In the genomic region with DNA sequence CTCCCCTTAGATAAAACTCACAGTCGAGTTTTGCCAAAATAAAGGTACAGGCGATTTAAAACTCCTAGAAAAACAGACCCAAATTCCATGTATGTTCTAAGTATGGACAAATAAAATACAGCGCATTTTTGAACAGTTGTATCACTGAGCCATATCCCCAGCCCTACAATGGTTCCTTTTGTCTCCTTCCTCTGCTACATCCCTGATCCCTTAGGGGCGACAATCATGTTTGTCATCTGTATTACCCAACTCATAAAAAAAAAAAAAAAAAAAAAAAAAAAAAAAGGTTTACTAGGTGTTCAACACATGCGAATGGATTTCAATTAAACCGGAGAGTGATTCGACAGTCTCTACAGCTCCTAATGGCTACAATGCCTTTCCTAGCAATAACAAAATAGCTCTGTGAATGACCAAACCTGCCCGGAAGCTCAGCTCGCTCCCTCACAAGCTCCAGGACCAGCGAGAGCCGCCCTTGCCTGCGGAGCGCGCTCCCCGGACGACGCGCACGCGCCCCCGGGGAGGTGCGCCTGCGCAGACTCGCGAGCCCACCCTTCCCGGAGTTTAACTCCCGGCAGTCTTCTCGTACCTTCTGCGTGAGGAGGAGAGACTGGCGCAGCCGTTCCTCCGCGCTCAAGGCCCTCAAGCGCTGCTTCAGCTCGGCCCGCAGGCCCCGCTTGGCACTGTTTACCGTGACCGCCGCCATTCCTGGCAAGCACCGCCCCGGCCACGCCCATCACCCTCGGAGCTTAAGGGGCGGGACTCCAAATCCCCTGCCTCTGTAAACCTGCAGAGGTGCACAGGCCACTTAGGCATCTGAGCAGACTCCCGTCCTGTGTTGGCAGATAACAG, we compare ENCODE assay signal across 8 mouse cellular contexts. TPM values are rescaled to one million over a fixed set of nuclear protein-coding genes. Genes with fewer than 3 reads are reported as not detected.
DNase-seq lines count a peak whose midpoint lies in the region; ATAC-seq and TF ChIP-seq lines count a peak whose summit lies in the region.
"Not testable (repeated sequence)": the region's sequence is repeated elsewhere in the genome, so short reads cannot be mapped to it uniquely, and the experiment has no call there.

No protein-coding gene starts in this region.

- H3K4me1 ChIP-seq in cortical plate, adult 2 months (ENCODE audit: control insufficient read depth, insufficient read depth, low read length); hindbrain, embryonic 15.5 days (replicated peaks); lung, postnatal 0 days (ENCODE audit: insufficient read depth, low read depth, low read length): not testable (repeated sequence)

- not testable (repeated sequence) for TF ChIP-seq EP300 in lung, postnatal 0 days (IDR thresholded peaks at IDR 0.05)

- not testable (repeated sequence) for H3K9me3 ChIP-seq in hindbrain, embryonic 15.5 days; lung, postnatal 0 days (ENCODE audit: low read length)

- DNase-seq in 3134 (ENCODE audit: extremely low read depth, insufficient read length, low spot score) (peak; percentile 3), adipocyte (ENCODE audit: low spot score) (peak; percentile 28)
- peak; percentile 28 to 49 for DNase-seq in frontal cortex, postnatal 36 days (ENCODE audit: low spot score in 2 of 2)
- DNase-seq in layer of hippocampus, postnatal 10 days (ENCODE audit: low spot score in 2 of 2) = peak; percentile 27 to 38
- peak; percentile 38 for DNase-seq in lung, postnatal 0 days (ENCODE audit: low spot score)

- peak; percentile 95 for ATAC-seq in hindbrain, embryonic 15.5 days (ENCODE audit: low FRiP score, low read depth)
- peak; percentile 92 for ATAC-seq in lung, postnatal 0 days
- peak; percentile 88 for ATAC-seq in neutrophil, adult 5-6 weeks (ENCODE audit: extremely low read depth, insufficient number of reproducible peaks, low FRiP score, poor library complexity, severe bottlenecking)

- not testable (repeated sequence) for H3K36me3 ChIP-seq in hindbrain, embryonic 15.5 days; lung, postnatal 0 days (ENCODE audit: insufficient read depth, low read length)

- 15% methylated on average over 7 of the region's 46 CpGs for WGBS in hindbrain, embryonic 15.5 days
- 10% methylated on average over 11 of the region's 46 CpGs for WGBS in lung, postnatal 0 days

- H3K4me3 ChIP-seq in cortical plate, adult 2 months (ENCODE audit: insufficient read depth, low read length) = peak overlapping the region; percentile 43
- H3K4me3 ChIP-seq in hindbrain, embryonic 15.5 days = peak overlapping the region; percentile 40
- H3K4me3 ChIP-seq in lung, postnatal 0 days (ENCODE audit: low read depth, low read length) = peak overlapping the region; percentile 26; the same call in 1 of the 2 replicates

- not testable (repeated sequence) for TF ChIP-seq POLR2A in cortical plate, adult 2 months (IDR thresholded peaks at IDR 0.05; ENCODE audit: extremely low read depth, insufficient read depth, low read length)

- not testable (repeated sequence) for TF ChIP-seq CTCF in cortical plate, adult 2 months (IDR thresholded peaks at IDR 0.05; ENCODE audit: extremely low read depth, insufficient read depth, low read length); lung, postnatal 0 days (IDR thresholded peaks at IDR 0.05)

- H3K9ac ChIP-seq in hindbrain, embryonic 15.5 days = peak overlapping the region; percentile 37; the same call in 1 of the 2 replicates
- not testable (repeated sequence) for H3K9ac ChIP-seq in lung, postnatal 0 days (replicated peaks; ENCODE audit: low read depth)

- not testable (repeated sequence) for H3K27me3 ChIP-seq in hindbrain, embryonic 15.5 days; lung, postnatal 0 days (replicated peaks; ENCODE audit: insufficient read depth, low read length)

- H3K4me2 ChIP-seq in hindbrain, embryonic 15.5 days = peak overlapping the region; percentile 51
- H3K4me2 ChIP-seq in lung, postnatal 0 days (replicated peaks; ENCODE audit: low read depth, low read length) = peak overlapping the region; percentile 40; the same call in 1 of the 2 replicates

- H3K27ac ChIP-seq in cortical plate, adult 2 months (ENCODE audit: insufficient read depth, low read length) = peak overlapping the region; percentile 77
- H3K27ac ChIP-seq in hindbrain, embryonic 15.5 days (replicated peaks) = peak overlapping the region; percentile 76
- not testable (repeated sequence) for H3K27ac ChIP-seq in lung, postnatal 0 days (ENCODE audit: low read length)

RNA-seq across cellular contexts. Expression of a gene that starts 0.8 kb away (rescaled TPM):
- polyA plus RNA-seq in cortical plate, adult 2 months (2012; rRNA removed) = 37.1 and 37.9 TPM in 2 replicates
- 39.5 and 45.4 TPM in 2 replicates for polyA plus RNA-seq in hindbrain, embryonic 15.5 days (2015; fragmentation: Nextera tagmentation; extraction: Ambion mirVana)
- total RNA-seq in layer of hippocampus, postnatal 10 days (2021) = 10 to 100 TPM; 28.8 to 40.8 TPM
- polyA plus RNA-seq in lung, postnatal 0 days (2015; fragmentation: Nextera tagmentation; extraction: Ambion mirVana) = 52.5 and 58.2 TPM in 2 replicates
- total RNA-seq in neutrophil, adult 5-6 weeks (2017) = 43.3 and 46.6 TPM in 2 replicates

RNA-seq across cellular contexts. Expression of a gene that starts 12.4 kb away (rescaled TPM):
- 0.34 TPM in 1 of 2 replicates, not detected in the other for polyA plus RNA-seq in cortical plate, adult 2 months (2012; rRNA removed)
- polyA plus RNA-seq in hindbrain, embryonic 15.5 days (2015; fragmentation: Nextera tagmentation; extraction: Ambion mirVana) = 0.25 and 0.41 TPM in 2 replicates
- total RNA-seq in layer of hippocampus, postnatal 10 days (2021) = under 1 TPM in 1 of 2 experiments, not detected in 1; 0.62 TPM
- 18.0 and 18.2 TPM in 2 replicates for polyA plus RNA-seq in lung, postnatal 0 days (2015; fragmentation: Nextera tagmentation; extraction: Ambion mirVana)
- total RNA-seq in neutrophil, adult 5-6 weeks (2017) = 9.9 and 16.3 TPM in 2 replicates

Comparison
In these comparisons a context has a peak if more than half of its experiments do, and no peak if none do; other contexts are left out.
1. RNA of a gene that starts 12.4 kb away (polyA plus RNA-seq): 18.0 to 18.2 TPM in lung, postnatal 0 days; 0.25 to 0.41 TPM in hindbrain, embryonic 15.5 days and 0.34 TPM in cortical plate, adult 2 months; every median in the first group is over 10 times any median in the second.
2. Peak in every context shown above with its lines, with median percentiles within 50 percentile points of each other: DNase-seq, H3K4me3 ChIP-seq and ATAC-seq.